ENCODE assay signal across 9 mouse cellular contexts in genomic region chr17:8341360-8341963, GRCm38 (mm10). TPM values are rescaled to one million over a fixed set of nuclear protein-coding genes. Genes with fewer than 3 reads are reported as not detected.
DNase-seq lines count a peak whose midpoint lies in the region; ATAC-seq lines count a peak whose summit lies in the region.
"Had no signal": no experiment of that assay in that cellular context is flagged by ENCODE, and none has a peak within 500 bp of the region (broad histone marks: within the 10 kb centered on the region; RNA-seq: fewer than 3 reads in every experiment).

No protein-coding gene starts in this region.

- H3K9me3 ChIP-seq in lung, embryonic 15.5 days: no peaks in the 10 kb centered on the region
- no peaks in the 10 kb centered on the region for H3K9me3 ChIP-seq in hindbrain, embryonic 14.5 days (ENCODE audit: control insufficient read depth, low read length)
- H3K9me3 ChIP-seq in midbrain, embryonic 16.5 days (replicated peaks; ENCODE audit: control insufficient read depth, low read length, poor library complexity, severe bottlenecking): no peaks in the 10 kb centered on the region

- peaks cover 44% of the 10 kb centered on the region for H3K27me3 ChIP-seq in lung, embryonic 15.5 days
- 0 out of 2 replicates have a peak, but pooled peaks cover 3% of the 10 kb centered on the region for H3K27me3 ChIP-seq in hindbrain, embryonic 14.5 days (ENCODE audit: control insufficient read depth, insufficient read depth, low read length)
- H3K27me3 ChIP-seq in midbrain, embryonic 16.5 days (ENCODE audit: control insufficient read depth, insufficient read depth, low read depth, low read length): no peaks in the 10 kb centered on the region

- peaks cover 29% of the 10 kb centered on the region for H3K4me1 ChIP-seq in lung, embryonic 15.5 days
- peaks cover 39% of the 10 kb centered on the region for H3K4me1 ChIP-seq in hindbrain, embryonic 14.5 days (replicated peaks; ENCODE audit: control insufficient read depth, insufficient read depth, low read length)
- H3K4me1 ChIP-seq in midbrain, embryonic 16.5 days (ENCODE audit: control insufficient read depth, insufficient read depth, low read length): peaks cover 38% of the 10 kb centered on the region

- H3K4me3 ChIP-seq in lung, embryonic 15.5 days: peak overlapping the region; percentile 53
- H3K4me3 ChIP-seq in hindbrain, embryonic 14.5 days (replicated peaks; ENCODE audit: low read length): peak overlapping the region; percentile 51
- H3K4me3 ChIP-seq in midbrain, embryonic 16.5 days (ENCODE audit: low read depth, low read length): peak overlapping the region; percentile 81
- H3K4me3 ChIP-seq: erythroblast, embryonic 14.5 days had no signal

- ATAC-seq in lung, embryonic 15.5 days (ENCODE audit: borderline replicate concordance, extremely low read depth, low FRiP score, low TSS enrichment): peak; percentile 27; the same call in 1 of the 2 replicates
- ATAC-seq in hindbrain, embryonic 14.5 days (ENCODE audit: low FRiP score): peak; percentile 18; the same call in 1 of the 2 replicates
- peak; percentile 44 for ATAC-seq in midbrain, embryonic 16.5 days

- H3K36me3 ChIP-seq in lung, embryonic 15.5 days: no peaks in the 10 kb centered on the region
- H3K36me3 ChIP-seq in hindbrain, embryonic 14.5 days (replicated peaks; ENCODE audit: control insufficient read depth, insufficient read depth): no peaks in the 10 kb centered on the region
- no peaks in the 10 kb centered on the region for H3K36me3 ChIP-seq in midbrain, embryonic 16.5 days (ENCODE audit: control insufficient read depth, insufficient read depth, low read length)

- 12% methylated on average over 46 of the region's 46 CpGs for WGBS in lung, embryonic 15.5 days
- WGBS in hindbrain, embryonic 14.5 days: 6% methylated on average over 43 of the region's 46 CpGs
- WGBS in midbrain, embryonic 16.5 days: 6% methylated on average over 43 of the region's 46 CpGs

- peak; percentile 25 for DNase-seq in cerebellum, adult 8-10 months
- no peak for DNase-seq in cerebellum, adult 18-20 months
- DNase-seq in lung, postnatal 14 days: no peak
- no peak for DNase-seq in hindbrain, embryonic 14.5 days (ENCODE audit: low spot score)
- DNase-seq in layer of hippocampus, adult 9-10 months (ENCODE audit: low spot score): no peak
- DNase-seq in embryo, embryonic 10 days (ENCODE audit: low spot score): no peak

- peak overlapping the region; percentile 42 for H3K9ac ChIP-seq in lung, embryonic 15.5 days
- peak overlapping the region; percentile 75 for H3K9ac ChIP-seq in hindbrain, embryonic 14.5 days
- H3K9ac ChIP-seq in midbrain, embryonic 16.5 days (ENCODE audit: low read depth, low read length): peak overlapping the region; percentile 99

- no peak overlapping the region for H3K27ac ChIP-seq in lung, embryonic 15.5 days
- peak overlapping the region; percentile 94 for H3K27ac ChIP-seq in hindbrain, embryonic 14.5 days
- H3K27ac ChIP-seq in midbrain, embryonic 16.5 days (ENCODE audit: low read length): peak overlapping the region; percentile 98

- H3K4me2 ChIP-seq in lung, embryonic 15.5 days: peak overlapping the region; percentile 99
- peak overlapping the region; percentile 84 for H3K4me2 ChIP-seq in hindbrain, embryonic 14.5 days (replicated peaks)
- peak overlapping the region; percentile 98 for H3K4me2 ChIP-seq in midbrain, embryonic 16.5 days (ENCODE audit: low read length)

RNA-seq across cellular contexts. Expression of gene Prr18, which starts 4.2 kb away (rescaled TPM):
- 1.7 TPM in 2 replicates for polyA plus RNA-seq in lung, embryonic 15.5 days (2015; fragmentation: Nextera tagmentation; extraction: Ambion mirVana)
- polyA plus RNA-seq in hindbrain, embryonic 14.5 days (2014; fragmentation: Nextera tagmentation; extraction: Ambion mirVana): 20.9 and 22.7 TPM in 2 replicates
- 16.5 and 17.8 TPM in 2 replicates for polyA plus RNA-seq in midbrain, embryonic 16.5 days (2015; fragmentation: Nextera tagmentation; extraction: Ambion mirVana)

RNA-seq across cellular contexts. Expression of gene T2, which starts 14.3 kb away (rescaled TPM):
- polyA plus RNA-seq in lung, embryonic 15.5 days (2015; fragmentation: Nextera tagmentation; extraction: Ambion mirVana): 0.26 and 0.68 TPM in 2 replicates
- 0.31 and 0.53 TPM in 2 replicates for polyA plus RNA-seq in hindbrain, embryonic 14.5 days (2014; fragmentation: Nextera tagmentation; extraction: Ambion mirVana)
- 0.53 and 0.88 TPM in 2 replicates for polyA plus RNA-seq in midbrain, embryonic 16.5 days (2015; fragmentation: Nextera tagmentation; extraction: Ambion mirVana)
- polyA plus RNA-seq: erythroblast, embryonic 14.5 days had no signal

RNA-seq across cellular contexts. Expression of gene Sft2d1, which starts 30.6 kb away (rescaled TPM):
- polyA plus RNA-seq in lung, embryonic 15.5 days (2015; fragmentation: Nextera tagmentation; extraction: Ambion mirVana): 75.8 and 79.9 TPM in 2 replicates
- 152 and 175 TPM in 2 replicates for polyA plus RNA-seq in hindbrain, embryonic 14.5 days (2014; fragmentation: Nextera tagmentation; extraction: Ambion mirVana)
- 198 and 209 TPM in 2 replicates for polyA plus RNA-seq in midbrain, embryonic 16.5 days (2015; fragmentation: Nextera tagmentation; extraction: Ambion mirVana)

RNA-seq across cellular contexts. Expression of gene Mpc1, which starts 58.8 kb away (rescaled TPM):
- polyA plus RNA-seq in lung, embryonic 15.5 days (2015; fragmentation: Nextera tagmentation; extraction: Ambion mirVana): 176 and 180 TPM in 2 replicates
- 380 and 389 TPM in 2 replicates for polyA plus RNA-seq in hindbrain, embryonic 14.5 days (2014; fragmentation: Nextera tagmentation; extraction: Ambion mirVana)
- 293 and 338 TPM in 2 replicates for polyA plus RNA-seq in midbrain, embryonic 16.5 days (2015; fragmentation: Nextera tagmentation; extraction: Ambion mirVana)

Comparison
In these comparisons a context has a peak if more than half of its experiments do, and no peak if none do; other contexts are left out.
1. H3K9ac ChIP-seq: peak in every context shown above with its lines; median percentile 99 in midbrain, embryonic 16.5 days; 75 in hindbrain, embryonic 14.5 days; 42 in lung, embryonic 15.5 days.